Mouse (Mus musculus): ENCODE results near the gene Gxylt2.

Gxylt2 gene

DNA sequence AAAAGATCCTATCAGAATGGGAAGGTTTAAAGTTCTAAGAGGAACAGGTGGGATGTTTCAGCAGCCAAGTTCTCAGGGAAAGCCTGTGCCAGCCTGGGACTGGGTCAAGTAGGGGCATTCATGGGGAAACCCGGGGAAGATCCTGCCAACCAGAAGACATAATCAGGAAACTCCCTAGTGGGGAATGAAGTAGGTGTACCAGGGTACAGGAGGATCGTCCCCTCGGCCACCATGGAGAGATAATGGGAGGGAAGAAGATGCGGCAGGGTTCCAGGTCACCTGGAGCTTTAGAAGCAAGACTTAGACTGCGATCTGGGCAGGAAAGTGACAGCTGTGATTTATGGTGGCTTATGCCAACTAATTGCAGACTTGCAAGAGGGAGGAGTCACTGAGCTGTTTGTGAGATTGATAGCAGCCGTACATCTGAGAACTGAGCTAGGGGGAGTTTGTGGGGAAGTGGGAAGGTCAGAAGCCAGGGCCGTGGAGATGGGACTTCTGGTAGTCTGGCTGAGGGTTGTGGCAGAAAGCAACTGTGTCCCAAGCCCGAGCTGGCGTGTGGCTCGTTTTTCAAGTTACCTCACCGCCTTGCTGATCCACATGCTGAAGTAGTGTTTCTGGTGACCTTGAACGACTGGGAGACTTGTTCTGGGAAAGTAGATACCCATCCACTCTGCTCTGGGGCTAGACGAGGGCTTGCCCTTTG lies 98.0 kb downstream of the Gxylt2 start:
- DNase-seq, result no peak

DNA sequence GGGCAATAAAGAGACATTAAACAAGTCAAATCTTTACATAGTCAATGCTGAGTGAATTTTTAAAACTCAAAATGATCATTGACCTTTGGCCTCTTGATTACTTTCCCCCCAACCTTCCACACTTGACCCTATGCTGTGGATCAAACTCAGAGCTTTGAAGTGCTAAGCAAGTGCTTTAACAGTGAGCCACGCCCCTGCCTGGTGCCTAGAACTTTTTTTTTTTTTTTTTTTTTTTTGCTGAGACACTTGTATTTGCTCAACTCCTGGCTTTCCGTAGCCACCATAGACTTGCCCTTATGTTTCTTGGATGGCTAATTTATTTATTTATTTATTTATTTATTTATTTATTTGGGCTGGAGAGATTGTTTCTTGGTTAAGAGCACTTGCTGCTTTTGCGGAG lies 98.7 kb downstream of the Gxylt2 start:
- no peak for DNase-seq

DNA sequence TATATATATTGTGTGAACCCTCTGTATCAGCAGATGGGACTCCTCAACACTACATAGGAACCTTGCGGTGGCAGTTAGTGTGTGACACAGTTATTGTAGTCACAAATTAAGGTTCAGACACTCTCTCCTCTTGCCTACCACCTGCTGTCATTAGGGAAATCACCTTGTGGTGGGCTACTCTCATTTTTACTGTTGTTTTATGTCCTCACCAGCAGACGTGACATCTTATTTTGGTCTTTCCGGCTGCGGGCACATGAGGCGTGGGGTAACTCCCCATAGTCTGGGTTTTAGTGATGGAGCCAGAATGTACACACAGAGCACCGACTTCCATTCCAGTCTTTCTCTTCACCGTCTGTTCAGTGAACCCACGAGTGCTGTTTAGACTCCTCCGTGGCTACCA lies 102.7 kb downstream of the Gxylt2 start:
- no peak for DNase-seq

DNA sequence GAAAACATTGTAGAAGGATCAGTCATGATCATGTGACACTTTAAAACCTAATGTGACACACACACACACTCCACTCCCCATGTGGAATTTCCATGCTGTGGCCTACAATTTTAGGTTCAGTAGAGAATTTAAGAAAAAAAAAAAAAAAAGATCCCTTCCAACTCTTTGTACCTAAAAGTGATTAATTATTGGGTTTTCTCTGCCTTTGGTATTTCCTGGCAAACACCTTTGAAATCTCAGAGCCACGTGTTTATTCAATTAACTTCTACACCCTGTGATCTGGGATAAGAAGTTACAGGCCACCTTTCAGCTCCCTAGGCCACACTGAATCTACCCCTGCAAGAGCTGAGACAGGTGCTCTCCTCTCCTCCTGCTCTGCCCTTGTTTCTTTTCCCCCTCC lies 103.2 kb downstream of the Gxylt2 start:
- no peak for DNase-seq

DNA sequence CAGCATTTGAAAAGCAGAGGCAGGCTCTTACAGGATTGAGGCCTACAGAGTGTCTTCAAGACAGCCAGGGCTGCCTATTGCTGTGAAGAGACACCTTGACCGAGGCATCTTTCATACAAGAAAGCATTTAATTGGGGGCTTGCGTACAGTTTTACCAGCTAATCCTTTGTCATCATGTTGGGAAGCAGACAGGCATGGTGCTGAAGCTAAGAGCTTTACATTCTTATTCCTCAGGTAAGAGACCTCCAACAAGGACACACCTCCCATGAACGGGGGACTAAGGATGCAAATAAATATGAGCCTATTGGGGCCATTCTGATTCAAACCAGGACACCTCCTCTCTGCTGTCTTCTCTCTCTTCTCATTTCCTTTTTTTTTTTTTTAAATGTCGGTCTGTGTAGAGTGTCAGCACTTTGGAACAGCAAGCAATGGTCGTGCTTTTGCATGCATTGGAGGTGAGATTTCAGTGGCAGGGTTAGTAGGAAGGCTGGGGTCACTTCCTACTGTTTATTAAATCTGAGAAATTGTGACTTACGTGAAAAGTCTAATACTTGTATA lies 103.8 kb downstream of the Gxylt2 start:
- no peak for DNase-seq

DNA sequence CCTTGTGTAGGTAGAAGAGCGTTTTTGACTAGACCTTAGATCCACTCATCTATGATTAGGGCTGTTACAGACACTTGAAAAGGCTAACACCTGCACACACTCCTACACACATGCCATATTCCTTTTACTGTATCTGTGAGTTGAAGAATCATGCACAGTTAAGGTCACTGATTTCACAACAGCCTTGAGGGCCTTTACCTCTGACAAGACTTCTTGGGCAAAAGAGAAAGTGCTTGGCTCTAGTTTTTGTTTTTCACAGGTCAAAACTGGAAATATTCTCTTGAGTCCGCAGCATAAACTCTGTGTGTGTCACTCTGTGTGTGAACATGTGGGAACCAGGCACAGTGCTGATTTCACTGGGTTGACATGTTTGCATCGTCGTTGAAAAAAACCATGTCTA lies 105.6 kb downstream of the Gxylt2 start:
- no peak for DNase-seq

DNA sequence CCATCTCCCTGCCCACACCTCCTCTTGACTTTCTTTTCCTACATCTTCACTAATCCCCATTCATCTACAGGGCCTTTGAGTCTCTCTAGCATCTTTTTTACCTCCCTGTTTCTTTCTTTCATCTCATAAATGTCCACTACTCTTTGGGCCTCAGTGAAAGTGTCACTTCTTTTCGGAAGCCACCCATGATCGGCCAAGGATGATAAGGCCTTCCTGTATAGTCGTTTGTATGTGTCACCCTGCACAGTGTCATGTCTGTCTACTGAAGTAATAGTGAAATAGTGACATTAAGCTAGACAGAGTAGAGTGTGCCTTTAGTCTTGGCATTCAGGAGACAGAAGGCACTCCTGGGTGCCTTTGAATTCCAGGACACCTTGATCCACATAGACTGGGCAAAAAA lies 107.2 kb downstream of the Gxylt2 start:
- no peak for DNase-seq

DNA sequence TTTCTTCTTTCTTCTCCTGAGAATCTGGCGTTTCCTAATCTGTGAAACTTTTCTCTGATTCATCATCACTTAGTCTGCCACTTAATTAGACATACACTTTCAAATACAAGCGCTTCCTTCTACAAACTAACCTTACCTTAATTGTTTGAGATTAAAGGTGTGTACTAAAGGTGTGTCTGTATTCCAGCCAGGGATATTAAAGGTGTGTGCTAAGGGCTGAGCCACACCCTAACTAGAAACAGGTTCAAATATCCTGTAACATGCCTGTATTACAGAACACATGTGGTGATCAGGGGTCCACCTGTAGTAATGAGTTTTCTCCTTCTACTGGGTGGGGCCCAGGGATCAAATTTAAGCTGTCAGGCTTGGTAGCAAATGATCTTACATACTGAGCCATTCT lies 116.8 kb downstream of the Gxylt2 start:
- no peak for DNase-seq

DNA sequence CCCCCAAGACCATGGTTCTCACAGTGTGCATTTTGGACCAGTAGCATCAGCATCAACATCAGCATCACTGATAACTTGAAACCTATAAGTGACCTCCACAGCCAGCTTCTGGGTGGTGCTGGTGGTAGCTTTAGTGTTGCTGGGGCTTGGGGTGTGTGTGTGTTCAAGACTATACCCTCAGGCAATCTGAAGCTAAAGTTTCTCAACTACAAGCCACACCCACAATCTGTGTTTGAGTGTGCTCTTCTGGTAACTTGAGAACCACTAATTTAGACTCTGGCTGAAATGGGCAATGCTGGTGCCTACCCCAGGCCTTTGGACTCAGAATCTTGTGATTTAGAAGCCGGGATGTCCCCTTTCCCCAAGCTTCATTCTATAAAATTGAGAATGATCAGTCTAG lies 118.8 kb downstream of the Gxylt2 start:
- no peak for DNase-seq

DNA sequence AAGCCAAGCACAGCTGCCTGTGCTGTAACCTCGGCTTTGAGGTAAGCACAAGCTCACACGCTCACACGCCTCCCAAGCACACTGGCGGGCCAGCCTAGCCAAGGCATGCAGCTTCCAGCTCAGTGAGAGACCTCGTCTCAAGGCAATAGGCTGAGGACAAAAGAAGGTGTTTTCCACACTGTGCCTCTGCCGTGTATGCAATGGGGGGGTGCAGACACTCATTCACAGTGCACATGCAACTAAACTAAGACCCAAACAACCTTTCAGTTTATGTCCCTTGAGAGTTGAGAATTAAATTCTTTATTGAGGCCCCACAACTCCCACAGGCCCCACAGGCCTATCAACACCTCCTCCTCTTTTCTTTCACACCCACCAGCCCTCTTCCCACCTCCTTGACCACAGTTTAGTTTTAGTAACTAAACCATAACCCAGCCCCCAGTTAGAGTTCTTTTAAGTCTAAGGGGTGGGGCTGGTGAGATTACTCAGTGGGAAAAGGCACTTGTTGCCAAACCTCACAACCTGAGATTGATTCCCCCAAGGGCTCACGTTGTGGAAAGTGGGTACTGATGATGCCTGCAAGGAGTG lies 119.9 kb downstream of the Gxylt2 start:
- no peak for DNase-seq

DNA sequence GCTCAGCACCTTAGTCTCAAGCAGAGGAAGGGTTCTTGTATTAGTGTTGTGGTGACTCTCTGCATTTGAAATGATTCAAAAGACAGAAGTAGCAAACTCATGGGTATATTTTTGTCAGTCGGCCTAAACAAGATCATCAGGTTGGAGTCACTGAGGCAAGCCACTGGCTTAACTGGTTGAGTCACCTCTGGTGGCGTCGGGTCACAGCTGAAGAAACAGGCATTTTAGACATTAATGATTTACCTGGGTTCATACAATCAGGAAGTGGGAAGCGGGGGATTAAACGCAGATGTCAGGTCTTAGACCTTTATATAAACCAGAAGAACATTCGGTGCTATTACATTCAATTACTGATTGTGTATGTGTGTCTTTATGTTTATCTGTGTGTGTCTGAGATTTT lies 121.5 kb downstream of the Gxylt2 start:
- DNase-seq, result no peak

DNA sequence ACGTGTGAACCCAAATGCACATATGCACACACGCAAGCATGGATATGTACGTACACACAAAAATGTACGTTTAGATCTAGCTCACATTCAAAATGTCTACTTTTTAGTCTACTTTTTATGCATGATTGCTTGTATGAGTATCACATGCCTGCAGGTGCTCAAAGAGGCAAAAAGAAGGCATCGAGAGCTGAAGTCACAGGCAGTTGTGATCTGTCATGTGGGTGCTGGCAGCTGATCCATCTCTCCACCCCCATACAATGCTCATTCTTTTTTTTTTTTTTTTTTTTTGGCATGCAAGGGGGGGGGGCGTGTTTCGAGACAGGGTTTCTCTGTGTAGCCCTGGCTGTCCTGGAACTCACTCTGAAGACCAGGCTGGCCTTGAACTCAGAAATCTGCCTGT lies 124.0 kb downstream of the Gxylt2 start:
- DNase-seq, result no peak

DNA sequence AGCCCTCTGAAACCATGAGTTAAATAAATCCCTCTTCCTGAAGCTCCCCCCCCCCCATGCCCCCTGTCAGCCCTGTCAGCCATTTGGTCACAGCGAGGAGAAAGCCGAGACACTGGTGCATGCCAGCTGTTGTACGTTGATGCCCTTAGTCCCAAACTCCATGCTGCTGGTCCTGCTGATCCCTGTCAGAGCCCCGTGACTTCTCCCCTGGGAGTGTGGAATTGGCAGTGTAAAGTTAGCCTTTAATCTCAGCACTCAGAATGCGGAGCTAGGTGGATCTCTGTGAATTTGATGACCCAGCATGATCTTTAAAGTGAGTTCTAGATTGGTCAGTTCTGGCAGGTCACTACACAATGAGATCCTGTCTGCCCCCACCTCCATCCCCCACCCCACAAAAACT lies 125.2 kb downstream of the Gxylt2 start:
- no peak for DNase-seq

DNA sequence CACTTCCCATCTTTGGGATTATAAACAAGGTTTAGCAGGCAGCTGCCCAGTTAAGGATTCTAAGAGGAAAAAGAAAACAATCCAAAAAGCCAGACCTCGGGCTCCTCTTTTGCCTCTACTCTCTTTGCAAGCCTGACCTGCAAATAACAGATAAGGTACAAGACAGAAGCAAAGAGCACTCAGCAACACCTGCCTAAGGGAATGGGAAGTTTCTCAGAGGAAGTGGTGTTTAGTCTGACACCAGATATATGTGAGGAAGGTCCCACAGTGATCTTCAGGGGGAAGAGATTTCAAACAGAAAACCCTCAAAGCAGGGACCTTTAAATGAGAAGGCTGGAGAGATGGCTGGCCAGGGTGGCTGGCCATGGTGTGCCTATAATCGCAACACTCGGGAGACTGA lies 126.7 kb downstream of the Gxylt2 start:
- no peak for DNase-seq

DNA sequence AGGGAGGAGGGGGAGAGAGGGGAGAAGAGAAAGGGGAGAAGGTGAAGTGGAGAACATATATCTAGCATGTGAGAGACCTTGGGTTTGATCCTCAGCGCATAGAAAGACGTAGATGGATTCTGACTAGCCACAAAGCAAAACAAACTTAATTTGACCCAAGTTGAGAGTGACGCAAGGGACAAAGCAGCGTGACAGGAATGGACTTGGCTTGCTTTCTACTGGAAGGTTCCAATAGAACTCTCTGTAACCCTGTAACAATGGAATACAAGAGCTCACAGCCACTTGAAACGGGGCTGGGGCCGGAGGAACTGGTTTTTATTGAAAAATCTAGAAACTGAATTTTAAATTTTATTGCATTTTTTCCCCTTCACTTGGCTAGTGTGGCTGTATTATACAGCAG lies 127.2 kb downstream of the Gxylt2 start:
- no peak for DNase-seq

DNA sequence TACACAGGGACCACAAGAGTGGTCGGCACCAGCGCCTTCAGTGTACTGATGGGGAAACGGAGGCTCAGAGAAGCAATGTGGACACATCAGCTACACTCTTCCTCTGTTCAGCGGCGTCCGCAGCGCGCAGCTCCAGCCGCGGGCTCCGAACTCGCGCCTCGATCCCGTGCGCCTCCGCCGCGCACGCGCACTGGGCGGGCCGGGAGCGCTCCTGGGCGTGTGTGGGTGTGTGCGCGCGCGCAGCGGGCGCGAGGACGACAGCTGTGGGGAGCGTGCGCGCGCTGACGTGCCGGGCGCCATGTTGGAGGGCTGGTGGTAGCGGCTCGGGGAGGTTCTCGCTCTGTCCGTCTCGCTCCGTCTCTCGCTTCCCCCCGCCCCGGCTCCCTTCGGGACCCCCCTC lies 128.8 kb downstream of the Gxylt2 start, which contains the start of gene Ppp4r2:
Ppp4r2 (plus strand) TSS at position 268 of the 400 bp plus-strand sequence.
- DNase-seq, result peak; percentile 93

DNA sequence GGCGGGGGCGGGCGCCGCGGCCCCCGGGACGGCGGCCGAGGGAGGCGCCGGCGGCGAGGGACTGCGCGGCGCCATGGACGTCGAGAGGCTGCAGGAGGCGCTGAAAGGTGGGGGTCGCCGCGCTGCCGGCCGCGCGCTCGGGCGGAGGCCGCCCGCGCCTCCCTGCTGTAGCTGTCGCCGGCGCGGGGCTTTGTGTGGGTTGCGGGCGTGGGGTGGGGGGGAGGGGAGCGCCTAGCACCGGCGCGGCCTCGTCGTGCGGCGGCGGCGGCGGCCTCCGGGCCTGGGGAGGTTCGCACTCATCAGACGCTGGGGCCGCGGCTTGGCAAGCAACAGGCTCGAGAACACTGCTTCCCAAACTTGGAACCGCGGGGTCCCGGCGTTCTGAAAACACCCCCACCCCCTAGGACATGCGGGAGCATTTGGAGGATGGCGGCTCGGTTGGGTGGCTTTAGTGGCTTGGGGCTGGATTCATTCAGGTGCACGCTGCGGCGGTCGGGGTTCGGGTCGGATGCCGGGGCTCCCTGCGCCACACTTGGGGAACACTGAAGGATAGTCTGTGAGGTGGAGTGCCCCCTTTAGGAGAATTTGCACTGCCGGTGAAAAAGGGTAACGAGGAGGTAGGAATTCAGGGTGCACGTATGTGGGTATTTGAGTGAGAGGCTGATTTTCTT lies 129.4 kb downstream of the Gxylt2 start:
- DNase-seq, result peak; percentile 66

DNA sequence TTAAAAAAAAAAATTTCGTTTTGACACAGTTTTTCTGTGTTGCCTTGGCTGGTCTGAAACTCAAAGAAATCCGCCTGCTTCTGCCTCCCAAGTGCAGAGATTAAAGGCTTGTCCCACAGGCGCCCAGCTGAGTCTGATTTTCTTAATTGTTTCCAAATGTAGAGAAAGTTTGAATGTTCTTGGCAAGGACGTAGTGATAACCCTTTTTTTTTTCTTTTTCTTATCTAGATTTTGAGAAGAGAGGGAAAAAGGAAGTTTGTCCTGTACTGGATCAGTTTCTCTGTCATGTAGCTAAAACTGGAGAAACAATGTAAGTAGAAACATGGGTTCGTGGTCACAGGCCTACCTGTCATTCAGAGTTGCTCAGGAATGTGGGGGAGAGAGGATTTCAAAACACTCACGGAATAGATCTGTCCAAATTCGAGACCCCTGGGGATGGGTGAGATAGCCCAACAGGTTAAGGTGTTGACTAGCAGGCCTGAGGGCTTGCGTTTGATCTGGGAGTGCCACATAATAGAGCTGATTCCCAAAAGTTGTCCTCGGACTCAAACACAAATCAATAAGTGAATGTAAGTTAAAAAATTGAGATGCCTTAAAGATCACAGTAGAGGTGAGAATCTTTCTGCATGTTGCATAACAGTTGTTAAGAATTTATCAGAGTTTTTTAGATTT lies 130.1 kb downstream of the Gxylt2 start:
- no peak for DNase-seq

DNA sequence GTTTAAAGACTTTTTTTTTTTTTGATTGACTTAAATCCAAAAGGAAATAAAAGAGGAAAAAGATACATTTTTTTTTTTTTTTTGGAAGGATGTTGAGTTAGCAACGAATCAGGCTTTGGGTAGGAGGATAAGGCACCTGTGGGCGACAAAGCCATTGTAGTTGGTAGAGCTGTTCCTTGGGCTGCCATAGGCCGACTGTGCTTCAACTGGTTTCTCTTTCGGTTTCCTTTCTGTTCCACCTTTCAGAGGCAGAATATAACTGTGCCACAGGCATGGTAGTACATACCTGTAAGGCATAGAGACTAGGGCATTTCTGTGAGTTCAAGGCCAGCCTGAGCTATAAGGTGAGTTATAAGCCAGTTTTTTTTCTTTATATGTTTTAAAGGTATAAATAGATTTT lies 140.5 kb downstream of the Gxylt2 start:
- DNase-seq, result no peak

DNA sequence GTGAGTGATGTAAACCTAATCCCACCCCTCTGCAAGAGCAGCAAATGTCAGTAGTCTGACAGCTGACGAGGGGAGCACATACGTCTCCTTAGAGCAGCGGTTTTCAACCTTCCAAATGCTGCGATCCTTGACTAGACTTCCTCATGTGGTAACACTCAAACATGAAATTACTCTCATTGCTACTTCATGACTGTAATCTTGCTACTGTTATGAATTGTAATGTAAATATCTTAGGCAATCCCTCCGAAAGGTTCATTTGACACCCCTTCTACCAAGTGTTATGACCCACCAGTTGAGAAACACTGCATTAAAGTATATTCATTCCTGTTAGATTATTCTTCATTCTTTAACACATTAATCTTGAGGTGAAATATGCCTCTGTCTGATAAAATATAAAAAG lies 142.7 kb downstream of the Gxylt2 start:
- no peak for DNase-seq

DNA sequence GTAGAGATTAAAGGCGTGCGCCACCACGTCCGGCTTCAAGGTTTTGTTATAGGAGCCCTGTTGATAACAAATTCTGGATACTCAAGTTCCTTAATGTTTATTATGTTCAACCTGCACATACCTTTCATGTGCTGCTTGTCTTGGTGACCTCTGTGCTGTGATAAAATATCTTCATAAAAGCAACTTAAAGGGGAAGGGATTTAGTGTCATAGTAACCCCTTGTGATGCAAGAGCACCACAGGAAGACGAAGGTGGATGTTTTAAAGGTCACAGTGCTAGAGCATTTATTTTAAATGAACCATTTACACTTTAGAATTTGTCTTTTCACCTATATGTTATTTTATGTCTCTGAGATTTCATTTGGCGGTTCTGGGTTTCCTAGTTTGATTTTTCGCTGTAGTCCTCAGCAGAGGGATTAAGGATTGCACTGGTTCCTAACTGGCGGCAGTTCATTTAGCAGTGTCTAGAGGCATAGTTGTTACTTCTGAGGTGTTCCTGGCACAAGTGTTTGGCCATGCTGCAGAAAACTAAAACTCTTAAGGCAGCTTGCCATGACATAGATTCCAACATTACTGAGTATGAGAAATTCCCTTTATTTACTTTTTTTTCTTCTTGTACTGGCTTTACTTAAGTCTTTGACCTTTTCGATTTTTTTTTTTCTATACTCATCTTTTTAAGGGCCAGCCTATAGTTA lies 144.3 kb downstream of the Gxylt2 start:
- no peak for DNase-seq

DNA sequence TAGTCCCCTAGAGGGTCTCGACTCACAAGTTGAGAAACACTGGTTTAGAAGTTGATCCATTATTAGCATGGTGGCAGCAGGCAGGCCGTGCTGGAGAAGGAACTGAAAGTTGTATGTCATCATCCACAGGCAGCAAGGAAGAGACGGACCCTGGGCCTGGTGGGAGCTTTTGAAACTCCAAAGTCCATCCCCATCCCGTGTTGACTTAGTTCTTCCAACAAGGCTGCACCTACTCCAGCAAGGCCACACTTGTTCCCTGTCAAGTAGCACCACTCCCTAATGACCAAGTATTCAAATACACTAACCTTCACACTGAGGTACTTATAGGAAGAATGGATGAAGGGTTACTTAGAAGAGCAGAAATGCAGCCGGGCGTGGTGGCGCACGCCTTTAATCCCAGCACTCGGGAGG lies 146.1 kb downstream of the Gxylt2 start:
- peak; percentile 20 for DNase-seq

DNA sequence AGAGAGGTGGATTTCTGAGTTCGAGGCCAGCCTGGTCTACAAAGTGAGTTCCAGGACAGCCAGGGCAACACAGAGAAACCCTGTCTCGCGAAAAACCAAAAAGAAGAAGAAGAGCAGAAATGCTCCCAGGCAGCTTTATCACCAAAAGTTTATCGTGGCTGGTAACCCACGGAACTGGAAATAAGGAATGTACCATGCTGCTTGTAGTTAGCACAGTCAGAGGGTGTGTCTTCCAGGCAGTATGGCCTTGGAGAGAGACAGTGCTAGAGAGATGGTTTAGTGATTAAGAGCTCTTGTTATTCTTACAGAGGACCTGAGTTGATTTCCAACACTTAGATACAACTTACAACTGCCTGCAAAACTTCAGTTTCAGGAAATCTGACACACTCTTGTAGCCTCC lies 146.5 kb downstream of the Gxylt2 start:
- no peak for DNase-seq

Data from liver (tissue).